Mouse (Mus musculus) E14TG2a.4 (cell line): Measurements from ENCODE around the gene Gcnt2.

ENCODE experiments used
- CTCF ChIP-seq: conservative IDR thresholded peaks from 2 replicates; pipeline ENCODE4 v1.5.1; 2014; ENCODE audit warnings: low read length
- POU5F1 ChIP-seq: IDR thresholded peaks from 2 replicates; pipeline ENCODE4 v1.6.1; 2014; ENCODE audit warnings: low read length, borderline replicate concordance

GRCm38 (mm10) chr13:40859225-40859624 lies 329 bp upstream of the Gcnt2 start:
- TF ChIP-seq CTCF (no peak), POU5F1 (no peak)
